Mouse (Mus musculus): ENCODE results near the gene Anxa1.

Gene Anxa1

GRCm38 (mm10) chr19:20390455-20390994 is at the start of gene Anxa1:
TSS of gene Anxa1 (minus strand) at chr19:20390944.
- in situ Hi-C loops (cut with MboI, MseI) = no loop called here

GRCm38 (mm10) chr19:20437043-20437442 is 46.3 kb upstream of the Anxa1 start:
- in situ Hi-C loops (cut with MboI, MseI) = loop anchor here (5.0 kb wide), 1 partner anchor 70 kb away; no protein-coding TSS in a partner anchor

GRCm38 (mm10) chr19:20434541-20434940 is 43.8 kb upstream of the Anxa1 start:
- in situ Hi-C loops (cut with MboI, MseI) = no loop called here

GRCm38 (mm10) chr19:20433966-20434365 is 43.2 kb upstream of the Anxa1 start:
- in situ Hi-C loops (cut with MboI, MseI) = no loop called here

GRCm38 (mm10) chr19:20426443-20427161 is 35.9 kb upstream of the Anxa1 start:
- in situ Hi-C loops (cut with MboI, MseI) = no loop called here

GRCm38 (mm10) chr19:20411276-20411675 is 20.5 kb upstream of the Anxa1 start:
- in situ Hi-C loops (cut with MboI, MseI) = no loop called here

GRCm38 (mm10) chr19:20409541-20410528 is 19.1 kb upstream of the Anxa1 start:
- in situ Hi-C loops (cut with MboI, MseI) = loop anchor here (5.0 kb wide), 1 partner anchor 782 kb away; no protein-coding TSS in a partner anchor

GRCm38 (mm10) chr19:20406475-20406874 is 15.7 kb upstream of the Anxa1 start:
- in situ Hi-C loops (cut with MboI, MseI) = loop anchor here (5.0 kb wide), 1 partner anchor 786 kb away; no protein-coding TSS in a partner anchor

- in situ Hi-C loops (cut with MboI, MseI) = loop anchor here (5.0 kb wide), 1 partner anchor 787 kb away; no protein-coding TSS in a partner anchor
Measured at GRCm38 (mm10) chr19:20405015-20405414, 14.3 kb upstream of the Anxa1 start.

GRCm38 (mm10) chr19:20403740-20404139 is 13.0 kb upstream of the Anxa1 start:
- in situ Hi-C loops (cut with MboI, MseI) = no loop called here

- in situ Hi-C loops (cut with MboI, MseI) = no loop called here
Measured at GRCm38 (mm10) chr19:20403219-20403618, 12.5 kb upstream of the Anxa1 start.

- in situ Hi-C loops (cut with MboI, MseI) = no loop called here
Measured at GRCm38 (mm10) chr19:20402516-20403200, 11.9 kb upstream of the Anxa1 start.

GRCm38 (mm10) chr19:20401961-20402360 is 11.2 kb upstream of the Anxa1 start:
- in situ Hi-C loops (cut with MboI, MseI) = no loop called here

GRCm38 (mm10) chr19:20399187-20399586 is 8.4 kb upstream of the Anxa1 start:
- in situ Hi-C loops (cut with MboI, MseI) = no loop called here

- in situ Hi-C loops (cut with MboI, MseI) = no loop called here
Measured at GRCm38 (mm10) chr19:20397092-20397491, 6.3 kb upstream of the Anxa1 start.

- in situ Hi-C loops (cut with MboI, MseI) = no loop called here
Measured at GRCm38 (mm10) chr19:20393556-20394274, 3.0 kb upstream of the Anxa1 start.

GRCm38 (mm10) chr19:20389723-20390122 is 1.0 kb downstream of the Anxa1 start:
- in situ Hi-C loops (cut with MboI, MseI) = no loop called here

GRCm38 (mm10) chr19:20389245-20389644 is 1.5 kb downstream of the Anxa1 start:
- in situ Hi-C loops (cut with MboI, MseI) = no loop called here

- in situ Hi-C loops (cut with MboI, MseI) = no loop called here
Measured at GRCm38 (mm10) chr19:20388276-20388675, 2.5 kb downstream of the Anxa1 start.

- in situ Hi-C loops (cut with MboI, MseI) = no loop called here
Measured at GRCm38 (mm10) chr19:20386296-20386695, 4.4 kb downstream of the Anxa1 start.

GRCm38 (mm10) chr19:20385645-20386044 is 5.1 kb downstream of the Anxa1 start:
- in situ Hi-C loops (cut with MboI, MseI) = no loop called here

Data from regulatory T cell (primary cell).